Mouse (Mus musculus) spleen, adult 18-20 months (tissue): ENCODE results near the gene Gm13178.

Experiments used
- DNase-seq, 2 experiments: peaks; one replicate each; pipeline ENCODE4 v3.0.0; 2022; ENCODE audit warnings: mixed read lengths in 2 of 2

Gm13178 gene

GRCm38 (mm10) chr4:144721304-144721703 is at the start of gene Gm13178:
TSS of gene Gm13178 (minus strand) at chr4:144721404.
- DNase-seq, result no peak

- no peak for DNase-seq
These were observed 44.5 kb upstream of the Gm13178 start for GRCm38 (mm10) chr4:144765722-144766121.

GRCm38 (mm10) chr4:144749139-144749538 is 27.9 kb upstream of the Gm13178 start:
- DNase-seq, result no peak

GRCm38 (mm10) chr4:144719691-144720090 is 1.5 kb downstream of the Gm13178 start:
- DNase-seq, result no peak

- no peak for DNase-seq
These were observed 2.9 kb downstream of the Gm13178 start for GRCm38 (mm10) chr4:144718288-144718687.

- no peak for DNase-seq
These were observed 34.9 kb downstream of the Gm13178 start, which contains the start of gene Gm436 for GRCm38 (mm10) chr4:144686268-144686667. TSS of gene Gm436 (minus strand) at chr4:144686368.
